Mouse (Mus musculus): ENCODE results near the gene AI467606. TPM values are rescaled to one million over a fixed set of nuclear protein-coding genes. Genes with fewer than 3 reads are reported as not detected.

AI467606 gene
- polyA plus RNA-seq, 1 experiment, result 1.6 TPM

DNA sequence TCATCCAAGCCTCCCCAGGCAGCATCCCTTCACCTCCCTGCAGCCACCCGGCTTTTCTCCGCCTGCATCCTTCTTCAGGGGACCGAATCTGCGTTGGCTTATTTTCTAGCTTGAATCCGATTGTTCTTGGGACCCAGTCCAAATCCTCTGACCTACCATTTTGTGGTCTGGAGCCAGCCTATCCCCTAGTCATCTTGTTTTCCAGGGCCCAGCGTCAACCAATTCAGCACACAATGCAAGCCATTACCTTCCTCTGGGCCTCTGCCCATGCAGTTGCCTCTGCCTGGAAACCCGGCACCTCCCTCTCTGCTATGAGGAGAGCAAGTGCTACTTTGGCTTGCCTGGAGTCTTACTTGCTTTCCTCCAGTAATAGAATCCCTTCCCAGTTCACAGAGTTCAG, 14.4 kb downstream of the AI467606 start:
- H3K27me3 ChIP-seq (ENCODE audit: control insufficient read depth, insufficient read depth, low read length, poor library complexity, severe bottlenecking), result no peaks in the 10 kb centered on the region
- no peak overlapping the region for H3K4me3 ChIP-seq (ENCODE audit: low read depth, low read length)
- no peak for TF ChIP-seq POLR2A (IDR thresholded peaks at IDR 0.05; ENCODE audit: insufficient read depth, low read length)
- TF ChIP-seq CTCF (IDR thresholded peaks at IDR 0.05; ENCODE audit: low read depth, low read length), result no peak
- no peak for TF ChIP-seq EP300 (IDR thresholded peaks at IDR 0.05; ENCODE audit: insufficient read depth, low read depth, low read length)
- peaks cover 5% of the 10 kb centered on the region for H3K4me1 ChIP-seq (ENCODE audit: control insufficient read depth, insufficient read depth, low read length)
- H3K9ac ChIP-seq (ENCODE audit: low read depth, poor library complexity, severe bottlenecking), result no peak overlapping the region
- no peak overlapping the region for H3K27ac ChIP-seq (ENCODE audit: insufficient read depth, low read length)
- H3K9me3 ChIP-seq (replicated peaks; ENCODE audit: control insufficient read depth, insufficient read depth, low read length, poor library complexity, severe bottlenecking), result no peaks in the 10 kb centered on the region
- H3K36me3 ChIP-seq (ENCODE audit: control insufficient read depth, insufficient read depth, low read length, poor library complexity, severe bottlenecking), result no peaks in the 10 kb centered on the region

DNA sequence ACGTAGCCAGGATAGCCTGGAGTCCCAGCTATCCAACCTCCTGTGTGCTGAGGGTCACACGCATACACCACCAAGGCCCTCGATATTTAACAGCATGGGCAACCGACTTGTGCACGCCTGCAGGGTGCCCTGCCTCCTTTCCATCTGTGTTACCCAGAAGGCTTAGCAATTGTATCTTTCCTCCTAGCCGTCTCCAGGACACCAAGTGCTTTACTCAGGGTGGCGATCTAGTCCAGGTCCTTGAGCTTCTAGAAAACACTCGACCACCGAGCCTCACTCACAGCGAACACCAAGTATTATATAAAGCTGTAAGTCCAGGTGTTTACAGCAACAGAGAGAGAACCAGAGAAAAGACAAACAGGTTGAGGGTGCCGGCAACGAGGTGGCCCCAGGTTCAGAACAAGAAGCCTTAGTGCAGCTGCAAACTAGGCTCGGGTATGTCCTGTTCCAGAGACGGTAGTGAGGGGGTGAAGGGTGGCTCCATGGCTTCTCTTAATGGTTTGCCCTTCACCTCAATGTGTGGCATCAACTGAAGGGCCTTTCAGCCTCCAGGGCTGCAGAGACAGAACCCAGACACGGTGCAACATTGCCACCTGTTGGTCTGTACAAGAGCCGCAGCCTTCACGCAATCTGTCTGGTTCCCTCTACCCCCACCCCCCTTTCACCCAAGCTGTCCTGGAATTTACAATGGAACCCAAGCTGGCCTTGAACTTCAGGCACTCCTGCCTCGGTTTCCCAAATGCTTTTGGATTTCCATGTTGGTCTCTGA, 19.3 kb downstream of the AI467606 start:
- H3K27me3 ChIP-seq (ENCODE audit: control insufficient read depth, insufficient read depth, low read length, poor library complexity, severe bottlenecking), result no peaks in the 10 kb centered on the region
- peaks cover 10% of the 10 kb centered on the region for H3K4me1 ChIP-seq (ENCODE audit: control insufficient read depth, insufficient read depth, low read length)
- no peak for TF ChIP-seq POLR2A (IDR thresholded peaks at IDR 0.05; ENCODE audit: insufficient read depth, low read length)
- peak; percentile 96 for TF ChIP-seq CTCF (IDR thresholded peaks at IDR 0.05; ENCODE audit: low read depth, low read length)
- peak; percentile 47; the same call in 1 of the 2 replicates for TF ChIP-seq EP300 (IDR thresholded peaks at IDR 0.05; ENCODE audit: insufficient read depth, low read depth, low read length)
- no peaks in the 10 kb centered on the region for H3K9me3 ChIP-seq (replicated peaks; ENCODE audit: control insufficient read depth, insufficient read depth, low read length, poor library complexity, severe bottlenecking)
- H3K36me3 ChIP-seq (ENCODE audit: control insufficient read depth, insufficient read depth, low read length, poor library complexity, severe bottlenecking), result no peaks in the 10 kb centered on the region
- H3K27ac ChIP-seq (ENCODE audit: insufficient read depth, low read length), result no peak overlapping the region
- H3K9ac ChIP-seq (ENCODE audit: low read depth, poor library complexity, severe bottlenecking), result no peak overlapping the region
- H3K4me3 ChIP-seq (ENCODE audit: low read depth, low read length), result no peak overlapping the region

DNA sequence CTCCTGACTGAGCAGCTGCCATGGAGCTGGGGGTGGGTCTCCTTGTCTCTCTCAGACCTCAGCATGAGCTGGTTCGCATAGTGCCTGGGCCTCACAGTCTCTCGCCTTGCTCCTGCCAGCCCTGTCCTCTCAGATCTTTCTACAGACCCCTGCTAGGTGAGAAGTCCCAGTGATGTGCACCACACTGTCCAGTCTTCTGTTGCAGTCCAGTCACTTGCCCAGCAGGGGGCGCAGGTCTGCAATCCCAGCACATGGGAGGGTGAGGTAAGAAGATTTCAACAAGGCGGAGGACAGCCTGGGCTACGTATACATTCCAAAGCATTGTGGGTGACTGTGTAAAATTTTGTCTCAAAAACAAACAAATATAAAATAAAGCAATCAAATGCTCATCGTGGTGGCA, 20.3 kb downstream of the AI467606 start:
- no peaks in the 10 kb centered on the region for H3K9me3 ChIP-seq (replicated peaks; ENCODE audit: control insufficient read depth, insufficient read depth, low read length, poor library complexity, severe bottlenecking)
- H3K4me3 ChIP-seq (ENCODE audit: low read depth, low read length), result no peak overlapping the region
- TF ChIP-seq EP300 (IDR thresholded peaks at IDR 0.05; ENCODE audit: insufficient read depth, low read depth, low read length) (no peak), CTCF (IDR thresholded peaks at IDR 0.05; ENCODE audit: low read depth, low read length) (peak; percentile 99)
- H3K9ac ChIP-seq (ENCODE audit: low read depth, poor library complexity, severe bottlenecking), result no peak overlapping the region
- no peaks in the 10 kb centered on the region for H3K27me3 ChIP-seq (ENCODE audit: control insufficient read depth, insufficient read depth, low read length, poor library complexity, severe bottlenecking)
- no peak overlapping the region for H3K27ac ChIP-seq (ENCODE audit: insufficient read depth, low read length)
- peaks cover 10% of the 10 kb centered on the region for H3K4me1 ChIP-seq (ENCODE audit: control insufficient read depth, insufficient read depth, low read length)
- H3K36me3 ChIP-seq (ENCODE audit: control insufficient read depth, insufficient read depth, low read length, poor library complexity, severe bottlenecking), result no peaks in the 10 kb centered on the region

DNA sequence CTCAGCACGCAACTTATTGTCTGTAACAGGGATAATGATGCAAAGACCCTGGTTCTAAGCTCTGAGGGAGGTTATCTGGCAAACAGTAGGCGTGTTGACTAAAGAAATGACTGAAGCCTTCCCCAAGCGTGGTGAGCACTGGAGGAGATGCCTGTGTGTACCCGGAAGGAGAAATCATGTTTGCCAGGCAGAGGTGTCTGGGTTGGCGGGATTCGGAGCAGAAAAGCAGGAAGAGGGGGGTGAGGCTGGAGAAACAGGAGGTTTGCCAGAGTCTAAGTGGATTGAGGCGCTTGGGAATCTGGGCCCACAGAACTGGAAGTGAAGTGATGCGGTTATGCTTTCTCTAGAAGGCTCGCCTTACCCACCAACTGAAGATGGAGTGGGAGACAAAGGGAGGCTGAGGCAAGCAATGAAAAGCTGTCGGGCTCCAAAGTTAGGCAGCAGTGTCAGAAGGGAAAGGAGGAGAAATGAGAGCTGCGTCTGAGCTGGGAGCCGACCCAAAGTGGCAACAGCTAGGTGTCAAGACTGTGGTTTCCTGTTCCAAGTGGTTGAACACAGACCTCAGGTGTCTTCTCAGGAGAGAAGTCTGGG, 21.2 kb downstream of the AI467606 start:
- TF ChIP-seq POLR2A (IDR thresholded peaks at IDR 0.05; ENCODE audit: insufficient read depth, low read length) (no peak), CTCF (IDR thresholded peaks at IDR 0.05; ENCODE audit: low read depth, low read length) (no peak)
- Histone ChIP-seq H3K27me3 (ENCODE audit: control insufficient read depth, insufficient read depth, low read length, poor library complexity, severe bottlenecking) (no peaks in the 10 kb centered on the region), H3K9me3 (replicated peaks; ENCODE audit: control insufficient read depth, insufficient read depth, low read length, poor library complexity, severe bottlenecking) (no peaks in the 10 kb centered on the region), H3K9ac (ENCODE audit: low read depth, poor library complexity, severe bottlenecking) (peak overlapping the region; percentile 12; the same call in 1 of the 2 replicates), H3K36me3 (ENCODE audit: control insufficient read depth, insufficient read depth, low read length, poor library complexity, severe bottlenecking) (no peaks in the 10 kb centered on the region), H3K4me1 (ENCODE audit: control insufficient read depth, insufficient read depth, low read length) (peaks cover 7% of the 10 kb centered on the region), H3K4me3 (ENCODE audit: low read depth, low read length) (no peak overlapping the region), H3K27ac (ENCODE audit: insufficient read depth, low read length) (no peak overlapping the region)

DNA sequence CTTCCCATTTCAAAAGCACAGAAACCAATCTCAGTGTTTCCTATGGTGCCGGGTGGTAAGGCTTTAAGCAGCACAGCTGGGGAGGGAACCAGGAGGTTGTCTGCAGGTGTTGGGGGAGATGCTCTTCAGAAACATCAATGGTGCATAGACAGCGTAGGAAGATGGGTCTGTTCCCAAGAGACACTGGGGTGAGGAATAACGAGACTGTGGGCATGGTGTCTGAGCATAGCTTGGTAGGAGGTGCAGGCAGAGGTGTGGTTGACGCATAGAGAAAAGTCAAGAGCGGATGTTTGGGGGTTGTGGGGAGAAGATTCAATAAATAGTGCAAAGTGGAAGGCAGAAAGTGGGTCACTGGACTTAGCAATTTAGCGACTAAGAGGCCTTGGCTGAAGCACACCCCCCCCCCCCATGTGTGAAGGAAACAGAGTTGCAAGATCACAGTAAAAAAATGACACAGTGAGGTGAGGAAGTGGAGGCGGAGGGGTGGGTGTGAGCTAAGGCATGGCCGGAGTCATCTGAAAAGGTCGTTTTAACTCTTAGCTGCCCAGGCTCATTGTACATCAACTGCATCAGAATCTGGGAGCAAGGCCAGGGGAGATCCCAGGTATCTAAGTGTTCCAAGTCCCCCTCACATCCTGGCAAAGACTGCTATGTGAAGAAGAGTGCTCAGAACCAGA, 21.9 kb downstream of the AI467606 start:
- Histone ChIP-seq H3K4me1 (ENCODE audit: control insufficient read depth, insufficient read depth, low read length) (peaks cover 10% of the 10 kb centered on the region), H3K4me3 (ENCODE audit: low read depth, low read length) (no peak overlapping the region), H3K27me3 (ENCODE audit: control insufficient read depth, insufficient read depth, low read length, poor library complexity, severe bottlenecking) (no peaks in the 10 kb centered on the region), H3K36me3 (ENCODE audit: control insufficient read depth, insufficient read depth, low read length, poor library complexity, severe bottlenecking) (no peaks in the 10 kb centered on the region), H3K9me3 (replicated peaks; ENCODE audit: control insufficient read depth, insufficient read depth, low read length, poor library complexity, severe bottlenecking) (no peaks in the 10 kb centered on the region), H3K27ac (ENCODE audit: insufficient read depth, low read length) (no peak overlapping the region), H3K9ac (ENCODE audit: low read depth, poor library complexity, severe bottlenecking) (no peak overlapping the region)
- TF ChIP-seq EP300 (IDR thresholded peaks at IDR 0.05; ENCODE audit: insufficient read depth, low read depth, low read length), result no peak
- TF ChIP-seq CTCF (IDR thresholded peaks at IDR 0.05; ENCODE audit: low read depth, low read length), result no peak
- no peak for TF ChIP-seq POLR2A (IDR thresholded peaks at IDR 0.05; ENCODE audit: insufficient read depth, low read length)

All from ES-Bruce4 (cell line).